Mouse (Mus musculus) spleen, embryonic (tissue): ENCODE data around the gene Fkbp11.
"Not testable (repeated sequence)": the region's sequence is repeated elsewhere in the genome, so short reads cannot be mapped to it uniquely, and the experiment has no call there.

ENCODE experiments used
- CTCF ChIA-PET: fragments of 350-600 bp; sonication (Branson Sonifier 250); formaldehyde crosslinking; loops from one replicate; lab custom pipeline; 2022; lab: Charles Lee

Fkbp11 gene

DNA sequence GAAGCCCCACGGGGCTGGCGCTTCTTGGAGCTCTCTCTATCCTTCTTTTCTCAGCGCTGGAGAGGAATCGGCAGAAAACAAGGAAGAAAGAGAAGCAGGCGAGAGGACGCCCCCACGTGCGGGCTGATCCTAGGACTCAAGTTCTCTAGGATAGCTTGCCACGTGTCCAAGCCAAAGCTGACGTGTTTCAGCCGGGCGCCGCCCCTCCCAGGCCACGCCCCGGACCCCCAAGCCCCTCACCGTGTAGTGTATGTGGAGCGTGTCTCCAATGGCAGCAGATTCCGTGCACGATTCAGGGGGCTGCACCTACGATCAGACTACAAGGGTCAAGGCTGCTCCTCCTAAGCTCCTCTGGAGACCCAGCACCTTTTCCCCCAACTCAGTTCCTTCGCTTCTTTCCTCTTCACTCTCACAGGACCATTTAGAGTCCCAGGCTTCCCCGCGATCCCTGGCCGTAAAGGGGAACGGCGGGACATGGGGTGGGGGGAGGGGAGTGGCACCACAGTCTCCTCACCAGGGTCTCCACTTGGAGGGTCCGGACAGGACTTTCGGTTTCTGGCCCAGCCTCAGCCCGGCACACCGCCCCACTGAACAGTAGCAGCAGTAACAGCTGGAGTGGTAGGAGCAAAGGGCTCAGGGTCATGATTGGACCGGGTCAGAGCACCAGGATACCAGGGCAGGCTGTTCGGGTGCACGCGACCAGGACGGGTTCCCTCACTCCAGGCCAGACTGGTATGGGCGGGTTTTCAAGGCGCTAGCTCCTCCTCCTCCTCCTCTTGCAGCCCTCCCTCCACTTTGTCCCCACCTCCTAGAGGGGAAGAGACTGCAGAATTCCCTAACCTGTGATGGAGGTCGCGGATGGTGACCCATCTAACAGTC, at the start of gene Fkbp11:
TSS of gene Fkbp11 (minus strand) at position 756 of the 879 bp plus-strand sequence.
- CTCF ChIA-PET = interaction anchor here (0.6 to 1.0 kb wide), 2 partner anchors 19 to 31 kb away, joined by 3 to 5 read pairs; no protein-coding TSS in a partner anchor

GRCm38 (mm10) chr15:98777762-98778161, 49.8 kb upstream of the Fkbp11 start, which contains the start of gene Wnt10b:
Gene Wnt10b, minus strand, starts transcription at chr15:98778150.
- CTCF ChIA-PET = interaction anchor here (0.7 kb wide), 1 partner anchor 43 kb away, joined by 4 read pairs; no protein-coding TSS in a partner anchor

GRCm38 (mm10) chr15:98777005-98777616, 49.1 kb upstream of the Fkbp11 start:
- CTCF ChIA-PET = no interaction called here

DNA sequence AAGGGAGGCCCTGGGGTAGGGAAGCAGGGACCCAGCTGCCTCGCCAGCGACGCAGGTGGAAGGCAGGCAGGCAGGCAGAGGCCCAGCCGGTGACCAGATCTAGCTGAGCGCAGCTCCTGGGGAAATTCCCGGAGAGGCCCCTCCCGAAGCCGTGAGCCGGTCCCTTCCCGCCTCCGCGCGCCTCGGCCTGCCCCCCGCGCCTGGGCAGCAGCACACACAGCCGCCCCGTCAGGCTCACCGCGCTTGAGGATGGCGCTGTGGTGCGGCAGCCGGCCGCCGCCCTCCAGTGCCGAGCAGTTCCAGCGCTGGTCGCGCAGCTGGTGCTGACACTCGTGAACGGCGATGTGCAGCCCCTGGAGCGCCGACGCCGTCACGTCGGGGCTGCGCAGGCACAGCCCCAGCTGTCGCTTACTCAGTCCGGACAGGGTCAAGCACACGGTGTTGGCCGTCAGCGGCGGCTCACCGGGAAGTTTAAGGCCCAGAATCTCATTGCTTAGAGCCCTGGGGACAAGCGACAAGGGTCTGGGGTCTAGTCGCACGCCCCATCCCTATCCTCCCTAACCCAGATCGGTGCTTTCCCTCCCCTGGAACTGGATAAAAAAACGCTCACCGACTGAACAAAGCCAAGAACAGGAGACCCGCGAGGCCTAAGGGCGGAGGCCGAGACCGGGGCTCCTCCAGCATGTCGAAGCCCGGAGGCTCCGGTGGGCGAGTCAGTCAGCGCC, 48.4 kb upstream of the Fkbp11 start:
- CTCF ChIA-PET = interaction anchor here (0.8 kb wide), 1 partner anchor 376 kb away, joined by 9 read pairs; no protein-coding TSS in a partner anchor

DNA sequence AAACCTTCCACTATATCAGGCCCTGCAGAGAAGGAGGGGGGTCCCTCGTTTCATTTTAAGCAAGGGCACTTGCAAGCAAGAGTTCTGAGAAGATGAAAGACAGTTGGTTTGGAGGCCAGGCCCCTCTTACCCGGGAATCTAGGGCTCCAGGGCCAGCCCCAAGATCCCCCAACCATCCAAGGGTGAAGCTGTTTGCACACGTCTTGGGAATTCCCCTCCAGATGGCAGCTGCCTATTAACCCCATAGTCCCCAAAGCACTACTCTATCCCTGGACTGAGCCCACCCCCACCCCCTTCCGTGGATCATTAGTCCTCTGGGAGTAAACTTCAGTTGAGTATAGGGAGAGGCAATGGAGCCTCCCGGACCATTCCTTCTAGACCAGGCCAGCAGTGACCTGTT, 47.5 kb upstream of the Fkbp11 start:
- CTCF ChIA-PET = interaction anchor here (0.5 to 0.7 kb wide), 2 partner anchors 258 to 1876 kb away, joined by 3 to 5 read pairs; no protein-coding TSS in a partner anchor

DNA sequence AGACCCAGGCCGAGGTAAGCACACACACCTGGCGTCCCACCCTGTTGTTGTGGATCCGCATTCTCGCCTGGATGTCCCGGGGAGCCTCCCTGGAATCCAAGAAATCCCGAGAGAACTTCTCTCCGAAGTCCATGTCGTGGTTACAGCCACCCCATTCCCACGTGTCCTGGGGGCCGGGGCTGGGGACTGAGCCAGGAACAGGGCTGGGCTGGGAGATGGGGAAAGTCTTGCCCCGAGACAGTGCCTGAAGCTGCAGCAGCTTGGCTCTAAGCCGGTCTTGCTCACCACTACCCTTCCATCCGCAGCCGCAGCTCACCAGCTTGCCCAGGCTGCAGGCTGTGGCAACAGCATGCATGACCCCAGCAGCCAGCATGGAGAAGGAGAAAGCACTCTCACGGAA, 46.1 kb upstream of the Fkbp11 start:
- CTCF ChIA-PET = no interaction called here

- CTCF ChIA-PET = interaction anchor here (0.5 kb wide), 1 partner anchor 725 kb away, joined by 3 read pairs; no protein-coding TSS in a partner anchor
Observed at GRCm38 (mm10) chr15:98772511-98773211, 44.7 kb upstream of the Fkbp11 start.

- CTCF ChIA-PET = no interaction called here
Observed at GRCm38 (mm10) chr15:98771813-98772425, 43.9 kb upstream of the Fkbp11 start.

GRCm38 (mm10) chr15:98768259-98768658, 40.3 kb upstream of the Fkbp11 start:
- CTCF ChIA-PET = no interaction called here

GRCm38 (mm10) chr15:98765929-98766328, 37.9 kb upstream of the Fkbp11 start:
- CTCF ChIA-PET = interaction anchor here (0.6 kb wide), 1 partner anchor 55 kb away, joined by 5 read pairs; no protein-coding TSS in a partner anchor

GRCm38 (mm10) chr15:98762670-98763529, 34.9 kb upstream of the Fkbp11 start, which contains the start of gene Arf3:
Gene Arf3, minus strand, starts transcription at chr15:98763214.
- CTCF ChIA-PET = no interaction called here

GRCm38 (mm10) chr15:98762201-98762621, 34.2 kb upstream of the Fkbp11 start:
- CTCF ChIA-PET = no interaction called here

- CTCF ChIA-PET = no interaction called here
Observed at GRCm38 (mm10) chr15:98754125-98754524, 26.1 kb upstream of the Fkbp11 start.

DNA sequence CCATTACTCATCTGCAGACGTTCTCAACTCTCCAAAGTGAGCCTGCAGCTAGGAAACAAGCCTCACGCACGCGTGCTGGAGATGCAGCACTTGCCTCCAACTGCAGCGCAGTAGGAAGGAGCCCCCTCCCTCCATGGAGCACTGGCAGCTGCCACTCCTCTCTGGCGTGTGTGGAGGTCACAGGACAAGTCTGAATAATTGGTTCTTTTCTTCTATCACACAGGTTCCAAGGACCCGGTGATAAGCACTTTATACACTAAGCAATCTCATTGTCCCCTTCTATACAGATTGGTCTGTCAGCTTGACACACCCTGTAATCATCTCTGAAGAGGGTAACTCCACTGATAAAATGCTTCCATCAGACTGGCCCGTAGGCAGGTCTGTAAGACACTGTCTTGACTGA, 25.0 kb upstream of the Fkbp11 start:
- CTCF ChIA-PET = no interaction called here

DNA sequence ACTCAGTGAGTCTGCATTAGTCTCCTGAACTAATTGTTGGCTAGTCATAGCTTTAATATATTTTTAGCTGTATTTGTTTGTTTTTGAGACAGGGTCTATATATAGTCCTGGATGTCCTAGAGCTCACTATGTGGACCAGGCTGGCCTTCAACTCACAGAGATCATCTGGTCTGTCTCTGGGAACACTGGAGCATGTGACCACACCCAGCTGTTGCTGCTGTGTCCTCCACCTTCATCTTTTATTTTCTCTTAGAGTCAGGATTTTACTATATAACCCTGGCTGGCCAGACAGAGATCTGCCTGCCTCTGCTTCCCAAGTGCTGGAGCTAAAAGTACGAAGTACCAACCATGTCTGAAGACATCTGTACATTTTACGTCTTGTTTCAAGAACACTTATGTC, 21.1 kb upstream of the Fkbp11 start:
- CTCF ChIA-PET = no interaction called here

DNA sequence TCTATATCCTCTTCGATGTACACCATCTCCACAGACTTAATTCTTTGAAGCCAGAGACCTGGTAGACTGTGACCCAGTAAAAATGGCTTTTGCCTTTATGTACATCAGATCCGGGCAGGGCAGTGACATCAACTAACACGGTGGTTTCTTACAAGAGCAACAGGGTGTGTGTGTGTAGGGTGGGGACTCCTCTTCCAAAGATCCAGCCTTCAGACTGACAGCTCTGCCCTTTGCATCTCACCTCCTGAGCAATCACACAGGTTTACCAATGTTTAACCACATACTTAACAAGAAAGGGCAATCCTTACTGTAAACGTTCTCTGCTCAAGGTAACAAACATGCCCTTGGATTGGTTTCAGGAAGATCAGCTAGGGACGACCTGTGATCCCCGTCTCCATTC, 19.3 kb upstream of the Fkbp11 start:
- CTCF ChIA-PET = interaction anchor here (0.6 kb wide), 1 partner anchor 20 kb away, joined by 5 read pairs; no protein-coding TSS in a partner anchor

GRCm38 (mm10) chr15:98746344-98746965, 18.5 kb upstream of the Fkbp11 start:
- CTCF ChIA-PET = interaction anchor here (0.6 kb wide), 1 partner anchor 19 kb away, joined by 5 read pairs; no protein-coding TSS in a partner anchor

GRCm38 (mm10) chr15:98743863-98744262, 15.9 kb upstream of the Fkbp11 start:
- CTCF ChIA-PET = not testable (repeated sequence)
